Mouse (Mus musculus) limb, embryonic 11.5 days (tissue): ENCODE measurements around the gene Ptpn9. TPM values are rescaled to one million over a fixed set of nuclear protein-coding genes. Genes with fewer than 3 reads are reported as not detected.

Experiments used
- ATAC-seq: fragments of 200-750 bp; cut with Nextera tagmentation; 2 replicates; pipeline ENCODE4 v1.8.0; 2017; ENCODE audit warnings: low read depth; ENCODE audit not compliant: insufficient number of reproducible peaks, low FRiP score, low TSS enrichment
- DNase-seq: peaks from one replicate; pipeline ENCODE4 v3.0.0-alpha.2; 2015; ENCODE audit warnings: low spot score
- H3K27ac ChIP-seq: fragments of 300-500 bp; sonication (generic); replicated peaks from 2 replicates; pipeline ENCODE4 v1.5.1; 2014; ENCODE audit warnings: low read depth, mild to moderate bottlenecking, low read length
- H3K27me3 ChIP-seq: fragments of 300-500 bp; sonication (generic); 2 replicates; pipeline ENCODE4 v1.6.1; 2014; ENCODE audit warnings: mild to moderate bottlenecking, low read length, mixed read lengths; ENCODE audit not compliant: control insufficient read depth, insufficient read depth
- H3K36me3 ChIP-seq: fragments of 300-500 bp; sonication (generic); 2 replicates; pipeline ENCODE4 v1.6.1; 2014; ENCODE audit warnings: mild to moderate bottlenecking, low read length, moderate library complexity, mixed read lengths; ENCODE audit not compliant: control insufficient read depth, insufficient read depth
- H3K4me1 ChIP-seq: fragments of 300-500 bp; sonication (generic); 2 replicates; pipeline ENCODE4 v1.6.1; 2014; ENCODE audit warnings: low read length, mixed read lengths; ENCODE audit not compliant: control insufficient read depth, insufficient read depth
- H3K4me2 ChIP-seq: fragments of 300-500 bp; sonication (generic); 2 replicates; pipeline ENCODE4 v1.6.1; 2014; ENCODE audit warnings: low read depth, mild to moderate bottlenecking, moderate library complexity; ENCODE audit not compliant: severe bottlenecking
- H3K4me3 ChIP-seq: fragments of 300-500 bp; sonication (generic); 2 replicates; pipeline ENCODE4 v1.5.1; 2014; ENCODE audit warnings: low read depth, low read length
- H3K9ac ChIP-seq: fragments of 300-500 bp; sonication (generic); 2 replicates; pipeline ENCODE4 v1.6.1; 2014; ENCODE audit warnings: mild to moderate bottlenecking, low read length
- H3K9me3 ChIP-seq: fragments of 300-500 bp; sonication (generic); 2 replicates; pipeline ENCODE4 v1.6.1; 2016; ENCODE audit warnings: low read length; ENCODE audit not compliant: control insufficient read depth
- WGBS: fragments of 180-500 bp; shearing (Covaris S2); extraction: QIAGEN DNeasy Blood & Tissue Kit; methylation state at CpG from one replicate; pipeline ENCODE4 v1.1.7; 2014; 5-methylcytosine and 5-hydroxymethylcytosine counted together
- polyA plus RNA-seq: library from polyadenylated mRNA; unstranded; fragments of >200 nt; fragmentation: Nextera tagmentation; extraction: Ambion mirVana; gene quantifications from 2 replicates; pipeline ENCODE4 v1.2.1, GENCODE M21; 2014

Ptpn9 gene
- polyA plus RNA-seq, 1 experiment from 2014 or later: 40.5 TPM

GRCm38 (mm10) chr9:56958689-56959088 lies 36.0 kb upstream of the Ptpn9 start:
- no peak for DNase-seq
- 98% methylated on average over 2 of the region's 2 CpGs for WGBS
- H3K4me3 ChIP-seq: no peak overlapping the region
- H3K36me3 ChIP-seq: peaks cover 2% of the 10 kb centered on the region; the same call in 1 of the 2 replicates
- H3K9me3 ChIP-seq: no peaks in the 10 kb centered on the region
- no peaks in the 10 kb centered on the region for H3K4me1 ChIP-seq
- H3K4me2 ChIP-seq: no peak overlapping the region
- ATAC-seq: no peak
- no peak overlapping the region for H3K9ac ChIP-seq
- H3K27me3 ChIP-seq: no peaks in the 10 kb centered on the region
- no peak overlapping the region for H3K27ac ChIP-seq

GRCm38 (mm10) chr9:56961591-56961990 lies 33.1 kb upstream of the Ptpn9 start:
- Histone ChIP-seq H3K27ac (no peak overlapping the region), H3K36me3 (peaks cover 2% of the 10 kb centered on the region; the same call in 1 of the 2 replicates), H3K4me1 (no peaks in the 10 kb centered on the region), H3K27me3 (no peaks in the 10 kb centered on the region), H3K4me2 (no peak overlapping the region), H3K4me3 (no peak overlapping the region), H3K9me3 (no peaks in the 10 kb centered on the region), H3K9ac (no peak overlapping the region)
- ATAC-seq: no peak
- WGBS: 95% methylated on average over 3 of the region's 3 CpGs
- no peak for DNase-seq

GRCm38 (mm10) chr9:56970158-56970557 lies 24.6 kb upstream of the Ptpn9 start:
- Histone ChIP-seq H3K9ac (no peak overlapping the region), H3K27ac (no peak overlapping the region), H3K4me2 (no peak overlapping the region), H3K27me3 (no peaks in the 10 kb centered on the region), H3K4me3 (no peak overlapping the region), H3K9me3 (no peaks in the 10 kb centered on the region), H3K36me3 (no peaks in the 10 kb centered on the region; the same call in 1 of the 2 replicates), H3K4me1 (no peaks in the 10 kb centered on the region)
- 80% methylated on average over 2 of the region's 2 CpGs for WGBS
- ATAC-seq: no peak
- no peak for DNase-seq

- 87% methylated on average over 8 of the region's 8 CpGs for WGBS
- Histone ChIP-seq H3K4me2 (no peak overlapping the region), H3K9me3 (no peaks in the 10 kb centered on the region), H3K4me1 (no peaks in the 10 kb centered on the region), H3K4me3 (no peak overlapping the region), H3K27me3 (no peaks in the 10 kb centered on the region), H3K36me3 (no peaks in the 10 kb centered on the region; the same call in 1 of the 2 replicates), H3K9ac (no peak overlapping the region), H3K27ac (no peak overlapping the region)
- ATAC-seq (no peak), DNase-seq (no peak)
Observed at GRCm38 (mm10) chr9:56973960-56974524, 20.7 kb upstream of the Ptpn9 start.

GRCm38 (mm10) chr9:56975199-56975598 lies 19.5 kb upstream of the Ptpn9 start:
- Histone ChIP-seq H3K27me3 (no peaks in the 10 kb centered on the region), H3K27ac (no peak overlapping the region), H3K4me2 (no peak overlapping the region), H3K9ac (no peak overlapping the region), H3K4me1 (no peaks in the 10 kb centered on the region), H3K4me3 (no peak overlapping the region), H3K36me3 (no peaks in the 10 kb centered on the region; the same call in 1 of the 2 replicates), H3K9me3 (no peaks in the 10 kb centered on the region)
- no peak for DNase-seq
- ATAC-seq: no peak
- WGBS: 92% methylated on average over 3 of the region's 3 CpGs

- no peaks in the 10 kb centered on the region for H3K9me3 ChIP-seq
- no peaks in the 10 kb centered on the region for H3K36me3 ChIP-seq
- DNase-seq (no peak), ATAC-seq (no peak)
- H3K27me3 ChIP-seq: no peaks in the 10 kb centered on the region
- no peak overlapping the region for H3K27ac ChIP-seq
- no peak overlapping the region for H3K4me2 ChIP-seq
- WGBS: 87% methylated on average over 6 of the region's 6 CpGs
- no peak overlapping the region for H3K9ac ChIP-seq
- H3K4me3 ChIP-seq: no peak overlapping the region
- no peaks in the 10 kb centered on the region for H3K4me1 ChIP-seq
Observed at GRCm38 (mm10) chr9:56980186-56980585, 14.5 kb upstream of the Ptpn9 start.

GRCm38 (mm10) chr9:56981502-56981901 lies 13.2 kb upstream of the Ptpn9 start:
- Histone ChIP-seq H3K4me1 (no peaks in the 10 kb centered on the region), H3K4me2 (no peak overlapping the region), H3K9me3 (no peaks in the 10 kb centered on the region), H3K27ac (no peak overlapping the region), H3K4me3 (no peak overlapping the region), H3K27me3 (no peaks in the 10 kb centered on the region), H3K9ac (no peak overlapping the region), H3K36me3 (no peaks in the 10 kb centered on the region)
- WGBS: 70% methylated on average over 1 of the region's 1 CpGs
- ATAC-seq: no peak
- DNase-seq: no peak

GRCm38 (mm10) chr9:56995198-56996027 lies 690 bp downstream of the Ptpn9 start:
- H3K9me3 ChIP-seq: no peaks in the 10 kb centered on the region
- peak overlapping the region; percentile 98 for H3K27ac ChIP-seq
- H3K4me1 ChIP-seq: no peaks in the 10 kb centered on the region
- peak overlapping the region; percentile 61 for H3K4me2 ChIP-seq
- peak; percentile 77 for DNase-seq
- peaks cover 3% of the 10 kb centered on the region; the same call in 1 of the 2 replicates for H3K36me3 ChIP-seq
- peak overlapping the region; percentile 98 for H3K9ac ChIP-seq
- H3K4me3 ChIP-seq: peak overlapping the region; percentile 93
- ATAC-seq: peak; percentile 66
- no peaks in the 10 kb centered on the region for H3K27me3 ChIP-seq
- WGBS: 0% methylated on average over 72 of the region's 80 CpGs
